Mouse (Mus musculus) heart, postnatal 0 days (tissue): ENCODE measurements around the gene Gfod2. TPM values are rescaled to one million over a fixed set of nuclear protein-coding genes. Genes with fewer than 3 reads are reported as not detected.
A peak's percentile ranks its signal among the peaks of the same experiment; 100 is the strongest.

Experiments used
- ATAC-seq: fragments of 200-750 bp; cut with Nextera tagmentation; 2 replicates; pipeline ENCODE4 v1.8.0; 2017; ENCODE audit warnings: low read depth, moderate number of reproducible peaks, moderate library complexity; ENCODE audit not compliant: insufficient read depth
- DNase-seq: peaks from one replicate; pipeline ENCODE4 v3.0.0-alpha.2; 2016; ENCODE audit warnings: low spot score
- H3K27ac ChIP-seq: fragments of 300-500 bp; sonication (generic); 2 replicates; pipeline ENCODE4 v1.5.1; 2014; ENCODE audit warnings: low read depth, mild to moderate bottlenecking
- H3K27me3 ChIP-seq: fragments of 300-500 bp; sonication (generic); 2 replicates; pipeline ENCODE4 v1.6.1; 2014; ENCODE audit warnings: low read length, mixed read lengths; ENCODE audit not compliant: control insufficient read depth, insufficient read depth
- H3K36me3 ChIP-seq: fragments of 300-500 bp; sonication (generic); replicated peaks from 2 replicates; pipeline ENCODE4 v1.6.1; 2014; ENCODE audit warnings: low read length, mixed read lengths; ENCODE audit not compliant: control insufficient read depth, insufficient read depth
- H3K4me1 ChIP-seq: fragments of 300-500 bp; sonication (generic); 2 replicates; pipeline ENCODE4 v1.6.1; 2014; ENCODE audit warnings: antibody characterized with exemption; ENCODE audit not compliant: control insufficient read depth, insufficient read depth
- H3K4me2 ChIP-seq: fragments of 300-500 bp; sonication (generic); 2 replicates; pipeline ENCODE4 v1.6.1; 2014; ENCODE audit warnings: low read depth, mild to moderate bottlenecking, low read length, moderate library complexity
- H3K4me3 ChIP-seq: fragments of 300-500 bp; sonication (generic); 2 replicates; pipeline ENCODE4 v1.5.1; 2014; ENCODE audit warnings: low read depth, low read length
- H3K9ac ChIP-seq: fragments of 300-500 bp; sonication (generic); replicated peaks from 2 replicates; pipeline ENCODE4 v1.6.1; 2014; ENCODE audit warnings: low read depth, low read length, mixed read lengths
- H3K9me3 ChIP-seq: fragments of 300-500 bp; sonication (generic); replicated peaks from 2 replicates; pipeline ENCODE4 v1.6.1; 2016; ENCODE audit warnings: low read length; ENCODE audit not compliant: control insufficient read depth
- CTCF ChIP-seq: IDR thresholded peaks from 2 replicates; pipeline ENCODE4 v1.5.1; 2016; ENCODE audit warnings: antibody characterized with exemption, control low read depth, low read depth
- EP300 ChIP-seq: IDR thresholded peaks from 2 replicates; pipeline ENCODE4 v1.6.1; 2016; ENCODE audit warnings: antibody characterized with exemption, low read depth
- WGBS: fragments of 180-500 bp; shearing (Covaris S2); extraction: QIAGEN DNeasy Blood & Tissue Kit; methylation state at CpG from one replicate; pipeline ENCODE4 v1.1.7; 2014; 5-methylcytosine and 5-hydroxymethylcytosine counted together
- polyA plus RNA-seq: library from polyadenylated mRNA; unstranded; fragments of >200 nt; fragmentation: Nextera tagmentation; extraction: Ambion mirVana; gene quantifications from 2 replicates; pipeline ENCODE4 v1.2.1, GENCODE M21; 2015
- total RNA-seq: library from RNA; depleted of rRNA; stranded (reverse); fragments of >200 nt; gene quantifications from 2 replicates; pipeline ENCODE4 v1.2.3, GENCODE M21; 2014; ENCODE audit warnings: low replicate concordance; rRNA removed

Gene Gfod2
- total and polyA plus RNA-seq, 2 experiments from 2014 or later = 5.8 to 6.6 TPM

DNA sequence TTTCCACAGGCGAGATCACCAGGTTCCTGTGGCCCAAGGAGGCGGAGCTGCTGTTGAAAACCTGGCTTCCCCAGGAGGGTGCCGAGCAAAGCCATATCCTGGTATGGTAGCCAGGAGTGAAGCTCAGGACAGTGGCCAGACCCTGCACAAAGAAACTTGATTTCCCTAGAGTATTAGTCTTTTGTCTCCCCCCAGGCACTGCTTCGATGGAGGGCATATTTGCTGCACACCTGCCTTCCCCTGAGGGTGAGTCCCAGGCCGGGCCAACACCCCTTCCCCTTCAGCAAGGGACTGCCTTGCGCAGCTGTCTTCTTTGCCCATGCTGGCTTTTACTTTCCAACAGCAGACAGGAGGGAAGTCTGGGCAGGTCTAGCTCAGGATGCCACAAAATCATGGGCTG lies 71.9 kb downstream of the Gfod2 start:
- TF ChIP-seq EP300 (no peak), CTCF (no peak)
- Histone ChIP-seq H3K27ac (peak overlapping the region; percentile 14; the same call in 1 of the 2 replicates), H3K4me2 (peak overlapping the region; percentile 43; the same call in 1 of the 2 replicates), H3K36me3 (peaks cover 28% of the 10 kb centered on the region), H3K27me3 (0 out of 2 replicates have a peak, but pooled peaks cover 5% of the 10 kb centered on the region), H3K9ac (no peak overlapping the region; the same call in 1 of the 2 replicates), H3K9me3 (no peaks in the 10 kb centered on the region), H3K4me1 (no peaks in the 10 kb centered on the region), H3K4me3 (peak overlapping the region; percentile 22; the same call in 1 of the 2 replicates)
- ATAC-seq = no peak
- DNase-seq = no peak
- WGBS = 69% methylated on average over 6 of the region's 6 CpGs

- 10% methylated on average over 26 of the region's 26 CpGs for WGBS
- ATAC-seq = peak; percentile 71
- Histone ChIP-seq H3K27me3 (0 out of 2 replicates have a peak, but pooled peaks cover 5% of the 10 kb centered on the region), H3K4me2 (peak within 1 kb of the TSS; percentile 43), H3K9ac (no peak within 1 kb of the TSS; the same call in 1 of the 2 replicates), H3K36me3 (peaks cover 35% of the 10 kb centered on the region), H3K27ac (peak within 1 kb of the TSS; percentile 22; the same call in 1 of the 2 replicates), H3K4me3 (peak within 1 kb of the TSS; percentile 22), H3K9me3 (no peaks in the 10 kb centered on the region), H3K4me1 (no peaks in the 10 kb centered on the region)
- DNase-seq = no peak
- TF ChIP-seq EP300 (no peak), CTCF (peak; percentile 65)
Measured at GRCm38 (mm10) chr8:105685796-105686308, 72.6 kb downstream of the Gfod2 start, which contains the start of gene Carmil2. Gene Carmil2, plus strand, starts transcription at chr8:105686274.

DNA sequence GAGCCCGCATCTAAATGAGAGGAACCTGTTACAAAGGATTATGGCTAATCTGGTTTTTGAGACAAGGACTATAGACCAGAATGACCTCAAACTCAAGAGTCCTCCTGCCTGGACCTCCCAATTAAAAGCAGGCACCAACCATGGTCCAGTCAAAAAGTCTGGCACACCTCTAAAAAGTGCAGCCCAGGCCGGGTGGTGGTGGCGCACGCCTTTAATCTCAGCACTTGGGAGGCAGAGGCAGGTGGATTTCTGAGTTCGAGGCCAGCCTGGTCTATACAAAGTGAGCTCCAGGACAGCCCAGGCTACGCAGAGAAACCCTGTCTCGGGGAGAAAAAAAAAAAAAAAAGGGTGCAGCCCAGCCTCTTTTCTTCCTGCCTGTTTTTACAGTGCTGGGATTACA lies 73.1 kb downstream of the Gfod2 start:
- Histone ChIP-seq H3K9ac (no peak overlapping the region), H3K27ac (peak overlapping the region; percentile 22; the same call in 1 of the 2 replicates), H3K9me3 (no peaks in the 10 kb centered on the region), H3K36me3 (peaks cover 40% of the 10 kb centered on the region), H3K4me3 (no peak overlapping the region), H3K27me3 (0 out of 2 replicates have a peak, but pooled peaks cover 5% of the 10 kb centered on the region), H3K4me1 (no peaks in the 10 kb centered on the region), H3K4me2 (peak overlapping the region; percentile 43)
- DNase-seq = no peak
- TF ChIP-seq EP300 (no peak), CTCF (no peak)
- no peak for ATAC-seq
- 74% methylated on average over 7 of the region's 7 CpGs for WGBS

- Histone ChIP-seq H3K4me2 (no peak overlapping the region), H3K9ac (no peak overlapping the region), H3K36me3 (peaks cover 93% of the 10 kb centered on the region), H3K27ac (no peak overlapping the region), H3K4me1 (no peaks in the 10 kb centered on the region), H3K9me3 (no peaks in the 10 kb centered on the region), H3K27me3 (no peaks in the 10 kb centered on the region), H3K4me3 (no peak overlapping the region)
- no peak for TF ChIP-seq EP300
- TF ChIP-seq CTCF = no peak
- 75% methylated on average over 1 of the region's 1 CpGs for WGBS
- DNase-seq (no peak), ATAC-seq (no peak)
Measured at GRCm38 (mm10) chr8:105677891-105678290, 80.6 kb downstream of the Gfod2 start.

Other genes starting within 250 kb of the Gfod2 start
- gene Hsd11b2, start 239.9 kb downstream of the Gfod2 start, total RNA-seq = not detected in 2 replicates
- gene Hsd11b2, start 239.9 kb downstream of the Gfod2 start, polyA plus RNA-seq = 0.18 and 0.25 TPM in 2 replicates
- 52.1 and 60.8 TPM in 2 replicates for gene Atp6v0d1, start 192.6 kb downstream of the Gfod2 start, total RNA-seq
- 57.5 and 58.9 TPM in 2 replicates for gene Atp6v0d1, start 192.6 kb downstream of the Gfod2 start, polyA plus RNA-seq
- gene Ripor1, start 153.4 kb downstream of the Gfod2 start, total RNA-seq = 10.6 and 15.9 TPM in 2 replicates
- gene Ripor1, start 153.4 kb downstream of the Gfod2 start, polyA plus RNA-seq = 21.2 and 22.2 TPM in 2 replicates
- gene Ctcf, start 122.1 kb downstream of the Gfod2 start, total RNA-seq = 13.7 and 21.3 TPM in 2 replicates
- 42.0 and 42.3 TPM in 2 replicates for gene Ctcf, start 122.1 kb downstream of the Gfod2 start, polyA plus RNA-seq
- gene Agrp, start 121.3 kb downstream of the Gfod2 start, total RNA-seq = not detected in 2 replicates
- gene Agrp, start 121.3 kb downstream of the Gfod2 start, polyA plus RNA-seq = 0.25 and 0.53 TPM in 2 replicates
- 1.3 and 1.4 TPM in 2 replicates for gene Carmil2, start 72.4 kb downstream of the Gfod2 start, total RNA-seq
- 0.05 and 0.10 TPM in 2 replicates for gene Carmil2, start 72.4 kb downstream of the Gfod2 start, polyA plus RNA-seq
- gene Acd, start 57.6 kb downstream of the Gfod2 start, total RNA-seq = 8.7 and 12.8 TPM in 2 replicates
- 29.1 and 32.1 TPM in 2 replicates for gene Acd, start 57.6 kb downstream of the Gfod2 start, polyA plus RNA-seq
- gene Pard6a, start 57.5 kb downstream of the Gfod2 start, total RNA-seq = 14.0 and 15.5 TPM in 2 replicates
- gene Pard6a, start 57.5 kb downstream of the Gfod2 start, polyA plus RNA-seq = 16.7 and 18.5 TPM in 2 replicates
- not detected in 2 replicates for gene 4933405L10Rik, start 51.0 kb downstream of the Gfod2 start, total RNA-seq
- not detected in 2 replicates for gene 4933405L10Rik, start 51.0 kb downstream of the Gfod2 start, polyA plus RNA-seq
- 1.1 and 11.1 TPM in 2 replicates for gene Enkd1, start 50.5 kb downstream of the Gfod2 start, total RNA-seq
- gene Enkd1, start 50.5 kb downstream of the Gfod2 start, polyA plus RNA-seq = 4.0 and 5.9 TPM in 2 replicates
- 8.7 and 10.5 TPM in 2 replicates for gene Ranbp10, start 68.7 kb upstream of the Gfod2 start, total RNA-seq
- 6.1 and 6.7 TPM in 2 replicates for gene Ranbp10, start 68.7 kb upstream of the Gfod2 start, polyA plus RNA-seq
- gene Tsnaxip1, start 69.1 kb upstream of the Gfod2 start, total RNA-seq = not detected in 2 replicates
- gene Tsnaxip1, start 69.1 kb upstream of the Gfod2 start, polyA plus RNA-seq = 0.30 TPM in 1 of 2 replicates, not detected in the other
- 28.3 and 32.2 TPM in 2 replicates for gene Cenpt, start 94.6 kb upstream of the Gfod2 start, total RNA-seq
- gene Cenpt, start 94.6 kb upstream of the Gfod2 start, polyA plus RNA-seq = 11.5 and 12.9 TPM in 2 replicates
- 59.5 and 81.1 TPM in 2 replicates for gene Thap11, start 96.5 kb upstream of the Gfod2 start, total RNA-seq
- 35.5 and 36.6 TPM in 2 replicates for gene Thap11, start 96.5 kb upstream of the Gfod2 start, polyA plus RNA-seq
- 19.4 and 38.0 TPM in 2 replicates for gene Nutf2, start 101.9 kb upstream of the Gfod2 start, total RNA-seq
- 135 and 147 TPM in 2 replicates for gene Nutf2, start 101.9 kb upstream of the Gfod2 start, polyA plus RNA-seq
- 44.3 and 44.9 TPM in 2 replicates for gene Edc4, start 122.2 kb upstream of the Gfod2 start, total RNA-seq
- 15.1 and 18.1 TPM in 2 replicates for gene Edc4, start 122.2 kb upstream of the Gfod2 start, polyA plus RNA-seq
- not detected in 2 replicates for gene Nrn1l, start 134.9 kb upstream of the Gfod2 start, total RNA-seq
- 0.94 and 1.3 TPM in 2 replicates for gene Nrn1l, start 134.9 kb upstream of the Gfod2 start, polyA plus RNA-seq
- 44.2 and 52.4 TPM in 2 replicates for gene Pskh1, start 141.8 kb upstream of the Gfod2 start, total RNA-seq
- gene Pskh1, start 141.8 kb upstream of the Gfod2 start, polyA plus RNA-seq = 15.4 and 15.6 TPM in 2 replicates
- gene Ctrl, start 175.2 kb upstream of the Gfod2 start, total RNA-seq = not detected in 2 replicates
- gene Ctrl, start 175.2 kb upstream of the Gfod2 start, polyA plus RNA-seq = 0.31 and 0.38 TPM in 2 replicates
- 77.8 and 87.4 TPM in 2 replicates for gene Psmb10, start 179.8 kb upstream of the Gfod2 start, total RNA-seq
- 95.3 and 101 TPM in 2 replicates for gene Psmb10, start 179.8 kb upstream of the Gfod2 start, polyA plus RNA-seq
- gene Lcat, start 184.7 kb upstream of the Gfod2 start, total RNA-seq = 0.93 TPM in 1 of 2 replicates, not detected in the other
- 0.51 and 0.56 TPM in 2 replicates for gene Lcat, start 184.7 kb upstream of the Gfod2 start, polyA plus RNA-seq
- gene Slc12a4, start 207.4 kb upstream of the Gfod2 start, total RNA-seq = 36.7 and 40.7 TPM in 2 replicates
- gene Slc12a4, start 207.4 kb upstream of the Gfod2 start, polyA plus RNA-seq = 32.8 and 34.9 TPM in 2 replicates
- gene Dpep3, start 220.8 kb upstream of the Gfod2 start, total RNA-seq = not detected in 2 replicates
- not detected in 2 replicates for gene Dpep3, start 220.8 kb upstream of the Gfod2 start, polyA plus RNA-seq
- 8.5 and 9.8 TPM in 2 replicates for gene Dus2, start 232.7 kb upstream of the Gfod2 start, total RNA-seq
- gene Dus2, start 232.7 kb upstream of the Gfod2 start, polyA plus RNA-seq = 8.6 and 9.0 TPM in 2 replicates
- gene Dpep2nb, start 247.3 kb upstream of the Gfod2 start, total RNA-seq = not detected in 2 replicates
- 0.20 and 0.21 TPM in 2 replicates for gene Dpep2nb, start 247.3 kb upstream of the Gfod2 start, polyA plus RNA-seq